9 mouse cellular contexts compared by ENCODE assay signal in genomic region chr11:87578249-87578962, GRCm38 (mm10). TPM values are rescaled to one million over a fixed set of nuclear protein-coding genes. Genes with fewer than 3 reads are reported as not detected.
DNase-seq lines count a peak whose midpoint lies in the region; ATAC-seq and TF ChIP-seq lines count a peak whose summit lies in the region.
"Had no signal": no experiment of that assay in that cellular context is flagged by ENCODE, and none has a peak within 500 bp of the region (broad histone marks: within the 10 kb centered on the region; RNA-seq: fewer than 3 reads in every experiment).

No protein-coding gene starts in this region.

- TF ChIP-seq CTCF in gastrocnemius, adult 2 months (IDR thresholded peaks at IDR 0.05) = no peak

- intact Hi-C loops in gastrocnemius, adult 2 months (cut with DNase I) = no loop called here

- WGBS in hindbrain, embryonic 14.5 days = under 1% methylated on average over 40 of the region's 40 CpGs

- H3K4me1 ChIP-seq in hindbrain, embryonic 14.5 days (replicated peaks; ENCODE audit: control insufficient read depth, insufficient read depth, low read length) = peaks cover 9% of the 10 kb centered on the region

- ATAC-seq in hindbrain, embryonic 14.5 days (ENCODE audit: low FRiP score) = peak; percentile 61; the same call in 1 of the 2 replicates
- ATAC-seq in megakaryocyte, adult 5-6 weeks (ENCODE audit: poor library complexity, severe bottlenecking) = peak; percentile 85

- peak overlapping the region; percentile 92 for H3K4me3 ChIP-seq in gastrocnemius, adult 2 months
- H3K4me3 ChIP-seq in hindbrain, embryonic 14.5 days (replicated peaks; ENCODE audit: low read length) = peak overlapping the region; percentile 49

- peak overlapping the region; percentile 88 for H3K4me2 ChIP-seq in hindbrain, embryonic 14.5 days (replicated peaks)

- H3K27ac ChIP-seq in gastrocnemius, adult 2 months = peak overlapping the region; percentile 91
- H3K27ac ChIP-seq in hindbrain, embryonic 14.5 days = peak overlapping the region; percentile 7; the same call in 1 of the 2 replicates

- no peaks in the 10 kb centered on the region for H3K36me3 ChIP-seq in hindbrain, embryonic 14.5 days (replicated peaks; ENCODE audit: control insufficient read depth, insufficient read depth)

- no peaks in the 10 kb centered on the region for H3K27me3 ChIP-seq in hindbrain, embryonic 14.5 days (ENCODE audit: control insufficient read depth, insufficient read depth, low read length)

- peak overlapping the region; percentile 72 for H3K9ac ChIP-seq in hindbrain, embryonic 14.5 days

- peak; percentile 83 to 93 for DNase-seq in adrenal gland, adult (ENCODE audit: inconsistent age in 2 of 2, low spot score in 1 of 2)
- peak; percentile 32 to 55 for DNase-seq in cerebellum, postnatal 4 days (ENCODE audit: low spot score in 2 of 2)
- peak; percentile 86 for DNase-seq in gastrocnemius, adult 2 months
- peak; percentile 45 for DNase-seq in hindbrain, embryonic 14.5 days (ENCODE audit: low spot score)
- DNase-seq in left cerebral cortex, adult 8-10 months (ENCODE audit: low spot score in 2 of 2) = peak; percentile 60 to 63
- DNase-seq in right cerebral cortex, adult 2 months (ENCODE audit: low spot score in 2 of 2) = peak; percentile 58 to 63
- DNase-seq in yolk sac, embryonic 10.5 days (ENCODE audit: low spot score) = peak; percentile 65

- H3K9me3 ChIP-seq in hindbrain, embryonic 14.5 days (ENCODE audit: control insufficient read depth, low read length) = no peaks in the 10 kb centered on the region

RNA-seq across cellular contexts. Expression of gene Sept4, which starts 9.7 kb away (rescaled TPM):
- total RNA-seq in gastrocnemius, adult 2 months (2021) = 10 to 100 TPM; 13.0 to 15.2 TPM
- polyA plus RNA-seq in hindbrain, embryonic 14.5 days (2014; fragmentation: Nextera tagmentation; extraction: Ambion mirVana) = 26.2 and 29.6 TPM in 2 replicates
- total RNA-seq in left cerebral cortex, adult 8-10 months (2022) = 100 to 1,000 TPM; 230 to 282 (median 253) TPM
- total RNA-seq in megakaryocyte, adult 5-6 weeks (2015) = 1.0 TPM in 1 of 2 replicates, not detected in the other
- 0.26 and 4.6 TPM in 2 replicates for total RNA-seq in megakaryocyte, adult 5-6 weeks (2017)

RNA-seq across cellular contexts. Expression of gene Gm11492, which starts 12.0 kb away (rescaled TPM):
- total RNA-seq in gastrocnemius, adult 2 months (2021) = not detected
- not detected in 2 replicates for polyA plus RNA-seq in hindbrain, embryonic 14.5 days (2014; fragmentation: Nextera tagmentation; extraction: Ambion mirVana)
- total RNA-seq in left cerebral cortex, adult 8-10 months (2022) = under 1 TPM in 2 of 4 experiments, not detected in 2; 0.17 to 0.19 TPM
- not detected in 2 replicates for total RNA-seq in megakaryocyte, adult 5-6 weeks (2015)
- total RNA-seq in megakaryocyte, adult 5-6 weeks (2017) = not detected in 2 replicates
- polyA plus RNA-seq: frontal cortex, adult 2 months had no signal

RNA-seq across cellular contexts. Expression of gene Mtmr4, which starts 13.6 kb away (rescaled TPM):
- total RNA-seq in gastrocnemius, adult 2 months (2021) = 10 to 100 TPM; 10.6 to 12.4 TPM
- polyA plus RNA-seq in hindbrain, embryonic 14.5 days (2014; fragmentation: Nextera tagmentation; extraction: Ambion mirVana) = 53.4 and 68.7 TPM in 2 replicates
- 10 to 100 TPM; 79.3 to 88.0 (median 83.9) TPM for total RNA-seq in left cerebral cortex, adult 8-10 months (2022)
- 14.6 and 18.2 TPM in 2 replicates for total RNA-seq in megakaryocyte, adult 5-6 weeks (2015)
- 25.9 and 28.1 TPM in 2 replicates for total RNA-seq in megakaryocyte, adult 5-6 weeks (2017)

RNA-seq across cellular contexts. Expression of gene Hsf5, which starts 38.6 kb away (rescaled TPM):
- not detected for total RNA-seq in gastrocnemius, adult 2 months (2021)
- 0.31 and 0.33 TPM in 2 replicates for polyA plus RNA-seq in hindbrain, embryonic 14.5 days (2014; fragmentation: Nextera tagmentation; extraction: Ambion mirVana)
- total RNA-seq in left cerebral cortex, adult 8-10 months (2022) = under 1 TPM; 0.50 to 0.71 (median 0.60) TPM
- 0.09 TPM in 1 of 2 replicates, not detected in the other for total RNA-seq in megakaryocyte, adult 5-6 weeks (2015)
- total RNA-seq in megakaryocyte, adult 5-6 weeks (2017) = 0.07 TPM in 1 of 2 replicates, not detected in the other

Comparison
In these comparisons a context has a peak if more than half of its experiments do, and no peak if none do; other contexts are left out.
1. Peak in every context shown above with its lines: DNase-seq, ATAC-seq, H3K4me3 ChIP-seq and H3K27ac ChIP-seq.
2. RNA of gene Sept4, which starts 9.7 kb away (total RNA-seq): 230 to 282 TPM in left cerebral cortex, adult 8-10 months; 13.0 to 15.2 TPM in gastrocnemius, adult 2 months and 0.26 to 4.6 TPM in megakaryocyte, adult 5-6 weeks; every median in the first group is over 10 times any median in the second.